Mouse (Mus musculus) spleen, adult 2 months (tissue): Measurements from ENCODE around the gene Scrn1.

Experiments used
- CTCF ChIP-seq: fragments of 200-500 bp; IDR thresholded peaks from 2 replicates; pipeline ENCODE4 v1.5.1; 2011; ENCODE audit warnings: mild to moderate bottlenecking, inconsistent platforms; ENCODE audit not compliant: insufficient read depth, insufficient read length, insufficient replicate concordance; ENCODE audit errors: extremely low read depth
- POLR2A ChIP-seq: fragments of 200-500 bp; IDR thresholded peaks from 2 replicates; pipeline ENCODE4 v1.6.1; 2011; ENCODE audit warnings: low read depth, low read length, inconsistent platforms

DNA sequence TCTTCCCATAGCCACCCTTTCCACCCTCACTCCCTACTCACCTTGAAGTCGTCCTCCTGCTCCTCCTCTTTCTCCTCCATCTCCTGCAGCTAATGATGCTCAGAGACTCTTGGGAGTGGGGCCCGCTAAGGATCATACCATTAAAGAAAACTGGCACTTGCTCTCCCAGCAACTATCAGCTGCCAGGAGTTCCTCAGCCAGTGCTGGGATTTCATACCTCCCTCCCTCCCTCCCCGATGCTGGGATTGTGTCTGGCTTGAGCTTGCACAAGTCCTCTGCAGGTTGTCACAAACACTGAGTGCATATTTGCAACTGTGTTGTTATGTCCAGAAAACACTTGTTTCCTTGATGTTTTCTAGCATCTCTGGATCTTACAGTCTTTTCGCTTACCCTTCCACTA lies 30.9 kb upstream of the Scrn1 start, which contains the start of gene Fkbp14:
- TF ChIP-seq POLR2A (no peak), CTCF (no peak)
